Mouse (Mus musculus): ENCODE results near the gene Grik3. TPM values are rescaled to one million over a fixed set of nuclear protein-coding genes. Genes with fewer than 3 reads are reported as not detected.

Grik3 gene
- total and polyA plus RNA-seq, 2 experiments from 2014 or later: 3.3 to 24.6 TPM

GRCm38 (mm10) chr4:125651676-125652246, 161.3 kb downstream of the Grik3 start:
- no peaks in the 10 kb centered on the region for H3K36me3 ChIP-seq (ENCODE audit: insufficient read depth, low read length)
- H3K27ac ChIP-seq (ENCODE audit: low read depth, low read length): no peak overlapping the region
- H3K4me2 ChIP-seq (ENCODE audit: low read depth, low read length, poor library complexity, severe bottlenecking): no peak overlapping the region
- ATAC-seq (ENCODE audit: low FRiP score) (no peak), DNase-seq (ENCODE audit: low spot score) (no peak)
- WGBS: 45% methylated on average over 24 of the region's 24 CpGs
- no peak overlapping the region for H3K4me3 ChIP-seq (ENCODE audit: low read depth, low read length)
- H3K4me1 ChIP-seq (ENCODE audit: insufficient read depth, low read length): peaks cover 5% of the 10 kb centered on the region; the same call in 1 of the 2 replicates
- H3K9me3 ChIP-seq (ENCODE audit: low read length): no peaks in the 10 kb centered on the region
- H3K27me3 ChIP-seq (ENCODE audit: insufficient read depth, low read length): no peaks in the 10 kb centered on the region
- TF ChIP-seq CTCF (IDR thresholded peaks at IDR 0.05): no peak
- H3K9ac ChIP-seq (replicated peaks; ENCODE audit: low read length, poor library complexity, severe bottlenecking): no peak overlapping the region

GRCm38 (mm10) chr4:125656031-125656430, 165.5 kb downstream of the Grik3 start:
- no peaks in the 10 kb centered on the region for H3K9me3 ChIP-seq (ENCODE audit: low read length)
- H3K4me1 ChIP-seq (ENCODE audit: insufficient read depth, low read length): peaks cover 5% of the 10 kb centered on the region; the same call in 1 of the 2 replicates
- no peaks in the 10 kb centered on the region for H3K36me3 ChIP-seq (ENCODE audit: insufficient read depth, low read length)
- no peak for ATAC-seq (ENCODE audit: low FRiP score)
- H3K4me2 ChIP-seq (ENCODE audit: low read depth, low read length, poor library complexity, severe bottlenecking): no peak overlapping the region
- no peak overlapping the region for H3K9ac ChIP-seq (replicated peaks; ENCODE audit: low read length, poor library complexity, severe bottlenecking)
- no peak overlapping the region for H3K4me3 ChIP-seq (ENCODE audit: low read depth, low read length)
- WGBS: 47% methylated on average over 19 of the region's 19 CpGs
- no peaks in the 10 kb centered on the region for H3K27me3 ChIP-seq (ENCODE audit: insufficient read depth, low read length)
- no peak overlapping the region for H3K27ac ChIP-seq (ENCODE audit: low read depth, low read length)
- no peak for TF ChIP-seq CTCF (IDR thresholded peaks at IDR 0.05)
- DNase-seq (ENCODE audit: low spot score): no peak

DNA sequence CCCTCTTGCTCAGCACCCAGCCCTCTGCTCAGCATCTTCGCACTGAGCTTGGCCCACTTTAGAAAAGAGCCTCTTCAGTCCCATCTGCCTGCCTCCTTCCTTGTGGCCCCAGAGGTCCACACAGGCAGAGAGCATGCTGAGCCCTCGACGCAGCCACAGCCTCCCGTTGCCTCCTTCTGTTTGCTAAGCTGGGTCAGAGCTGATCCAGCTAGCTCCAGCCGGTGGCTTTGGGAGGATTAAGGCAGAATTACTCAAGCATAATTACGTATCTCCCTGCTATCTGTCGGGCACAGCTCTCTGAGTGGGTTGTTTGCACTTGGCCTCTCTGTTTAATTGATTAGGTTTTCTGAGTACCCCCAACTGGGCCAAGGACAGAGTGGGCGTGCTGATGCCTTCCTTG, 167.9 kb downstream of the Grik3 start:
- Histone ChIP-seq H3K4me3 (ENCODE audit: low read depth, low read length) (no peak overlapping the region), H3K4me1 (ENCODE audit: insufficient read depth, low read length) (peaks cover 3% of the 10 kb centered on the region; the same call in 1 of the 2 replicates), H3K27me3 (ENCODE audit: insufficient read depth, low read length) (no peaks in the 10 kb centered on the region), H3K36me3 (ENCODE audit: insufficient read depth, low read length) (no peaks in the 10 kb centered on the region), H3K9me3 (ENCODE audit: low read length) (no peaks in the 10 kb centered on the region), H3K9ac (replicated peaks; ENCODE audit: low read length, poor library complexity, severe bottlenecking) (no peak overlapping the region), H3K4me2 (ENCODE audit: low read depth, low read length, poor library complexity, severe bottlenecking) (no peak overlapping the region), H3K27ac (ENCODE audit: low read depth, low read length) (no peak overlapping the region)
- TF ChIP-seq CTCF (IDR thresholded peaks at IDR 0.05): no peak
- DNase-seq (ENCODE audit: low spot score) (peak; percentile 50), ATAC-seq (ENCODE audit: low FRiP score) (no peak)
- 35% methylated on average over 8 of the region's 8 CpGs for WGBS

DNA sequence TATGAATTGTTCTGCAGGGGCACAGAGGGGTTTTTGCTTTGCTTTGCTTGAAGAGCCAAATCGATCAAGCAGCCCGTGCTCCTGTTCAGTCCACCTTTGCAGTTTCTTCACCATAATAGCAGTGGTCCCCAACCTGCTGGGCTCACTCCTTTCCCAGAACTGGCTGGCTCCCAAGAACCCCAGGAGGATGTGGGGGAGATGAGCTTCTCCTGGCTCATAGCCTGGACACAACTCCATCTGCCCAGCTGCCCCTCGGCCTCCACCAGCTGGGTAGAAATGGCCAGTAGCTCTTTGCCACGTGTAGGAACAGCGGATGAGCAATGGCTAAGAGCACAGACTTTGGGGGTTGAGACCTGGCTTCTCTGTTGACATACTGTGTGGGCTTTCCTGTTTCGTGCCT, 171.5 kb downstream of the Grik3 start:
- peaks cover 6% of the 10 kb centered on the region; the same call in 1 of the 2 replicates for H3K4me1 ChIP-seq (ENCODE audit: insufficient read depth, low read length)
- no peak for TF ChIP-seq CTCF (IDR thresholded peaks at IDR 0.05)
- no peak overlapping the region for H3K4me3 ChIP-seq (ENCODE audit: low read depth, low read length)
- no peak overlapping the region for H3K9ac ChIP-seq (replicated peaks; ENCODE audit: low read length, poor library complexity, severe bottlenecking)
- 87% methylated on average over 6 of the region's 6 CpGs for WGBS
- no peak overlapping the region for H3K27ac ChIP-seq (ENCODE audit: low read depth, low read length)
- DNase-seq (ENCODE audit: low spot score) (peak; percentile 51), ATAC-seq (ENCODE audit: low FRiP score) (no peak)
- no peaks in the 10 kb centered on the region for H3K27me3 ChIP-seq (ENCODE audit: insufficient read depth, low read length)
- no peaks in the 10 kb centered on the region for H3K36me3 ChIP-seq (ENCODE audit: insufficient read depth, low read length)
- H3K9me3 ChIP-seq (ENCODE audit: low read length): no peaks in the 10 kb centered on the region
- no peak overlapping the region for H3K4me2 ChIP-seq (ENCODE audit: low read depth, low read length, poor library complexity, severe bottlenecking)

- 28% methylated on average over 8 of the region's 8 CpGs for WGBS
- H3K4me2 ChIP-seq (ENCODE audit: low read depth, low read length, poor library complexity, severe bottlenecking): no peak overlapping the region
- H3K4me1 ChIP-seq (ENCODE audit: insufficient read depth, low read length): peaks cover 6% of the 10 kb centered on the region; the same call in 1 of the 2 replicates
- no peak for TF ChIP-seq CTCF (IDR thresholded peaks at IDR 0.05)
- ATAC-seq (ENCODE audit: low FRiP score): peak; percentile 10; the same call in 1 of the 2 replicates
- DNase-seq (ENCODE audit: low spot score): peak; percentile 12
- H3K27ac ChIP-seq (ENCODE audit: low read depth, low read length): peak overlapping the region; percentile 18; the same call in 1 of the 2 replicates
- no peaks in the 10 kb centered on the region for H3K27me3 ChIP-seq (ENCODE audit: insufficient read depth, low read length)
- H3K4me3 ChIP-seq (ENCODE audit: low read depth, low read length): no peak overlapping the region
- H3K9me3 ChIP-seq (ENCODE audit: low read length): no peaks in the 10 kb centered on the region
- no peaks in the 10 kb centered on the region for H3K36me3 ChIP-seq (ENCODE audit: insufficient read depth, low read length)
- 0 out of 2 replicates have a peak overlapping the region, but pooled peaks have one; percentile 13 for H3K9ac ChIP-seq (replicated peaks; ENCODE audit: low read length, poor library complexity, severe bottlenecking)
Observed at GRCm38 (mm10) chr4:125663262-125663661, 172.8 kb downstream of the Grik3 start.

GRCm38 (mm10) chr4:125665955-125666354, 175.5 kb downstream of the Grik3 start:
- no peak for ATAC-seq (ENCODE audit: low FRiP score)
- H3K9ac ChIP-seq (replicated peaks; ENCODE audit: low read length, poor library complexity, severe bottlenecking): no peak overlapping the region
- no peak overlapping the region for H3K4me3 ChIP-seq (ENCODE audit: low read depth, low read length)
- H3K9me3 ChIP-seq (ENCODE audit: low read length): no peaks in the 10 kb centered on the region
- TF ChIP-seq CTCF (IDR thresholded peaks at IDR 0.05): no peak
- DNase-seq (ENCODE audit: low spot score): no peak
- no peak overlapping the region for H3K4me2 ChIP-seq (ENCODE audit: low read depth, low read length, poor library complexity, severe bottlenecking)
- peaks cover 6% of the 10 kb centered on the region; the same call in 1 of the 2 replicates for H3K4me1 ChIP-seq (ENCODE audit: insufficient read depth, low read length)
- H3K36me3 ChIP-seq (ENCODE audit: insufficient read depth, low read length): no peaks in the 10 kb centered on the region
- 76% methylated on average over 5 of the region's 5 CpGs for WGBS
- H3K27me3 ChIP-seq (ENCODE audit: insufficient read depth, low read length): no peaks in the 10 kb centered on the region
- H3K27ac ChIP-seq (ENCODE audit: low read depth, low read length): no peak overlapping the region

Measured in midbrain, postnatal 0 days (tissue).